Mouse (Mus musculus): Measurements from ENCODE around the gene Ltk.

The Ltk gene

GRCm38 (mm10) chr2:119760251-119760650, at the start of gene Ltk:
Ltk (minus strand) TSS chr2:119760431.
- no peak for DNase-seq (ENCODE audit: low spot score in 2 of 2)

GRCm38 (mm10) chr2:119808881-119809280, 48.6 kb upstream of the Ltk start:
- DNase-seq (ENCODE audit: low spot score in 2 of 2), result no peak

- no peak for DNase-seq (ENCODE audit: low spot score in 2 of 2)
Observed at GRCm38 (mm10) chr2:119808438-119808837, 48.2 kb upstream of the Ltk start.

GRCm38 (mm10) chr2:119805536-119805935, 45.3 kb upstream of the Ltk start:
- DNase-seq (ENCODE audit: low spot score in 2 of 2), result no peak

GRCm38 (mm10) chr2:119804776-119805175, 44.5 kb upstream of the Ltk start:
- DNase-seq (ENCODE audit: low spot score in 2 of 2), result no peak

GRCm38 (mm10) chr2:119804275-119804628, 44.0 kb upstream of the Ltk start:
- DNase-seq (ENCODE audit: low spot score in 2 of 2), result no peak

- peak in 1 of 2 experiments; percentile 76 for DNase-seq (ENCODE audit: low spot score in 2 of 2)
Observed at GRCm38 (mm10) chr2:119803618-119804274, 43.5 kb upstream of the Ltk start.

- DNase-seq (ENCODE audit: low spot score in 2 of 2), result no peak
Observed at GRCm38 (mm10) chr2:119802767-119803617, 42.8 kb upstream of the Ltk start.

GRCm38 (mm10) chr2:119800876-119801846, 40.9 kb upstream of the Ltk start:
- DNase-seq (ENCODE audit: low spot score in 2 of 2), result peak; percentile 68 to 80

- DNase-seq (ENCODE audit: low spot score in 2 of 2), result no peak
Observed at GRCm38 (mm10) chr2:119799961-119800550, 39.8 kb upstream of the Ltk start.

GRCm38 (mm10) chr2:119799181-119799960, 39.1 kb upstream of the Ltk start:
- DNase-seq (ENCODE audit: low spot score in 2 of 2), result no peak

GRCm38 (mm10) chr2:119798246-119798927, 38.2 kb upstream of the Ltk start:
- no peak for DNase-seq (ENCODE audit: low spot score in 2 of 2)

- peak in 1 of 2 experiments; percentile 77 for DNase-seq (ENCODE audit: low spot score in 2 of 2)
Observed at GRCm38 (mm10) chr2:119797279-119797783, 37.1 kb upstream of the Ltk start, which contains the start of gene Tyro3. Tyro3 (plus strand) TSS chr2:119797733.

GRCm38 (mm10) chr2:119789996-119790395, 29.8 kb upstream of the Ltk start:
- DNase-seq (ENCODE audit: low spot score in 2 of 2), result no peak

- DNase-seq (ENCODE audit: low spot score in 2 of 2), result peak; percentile 68 to 74
Observed at GRCm38 (mm10) chr2:119787206-119787883, 27.1 kb upstream of the Ltk start, which contains the start of gene Rpap1. Rpap1 (minus strand) TSS chr2:119787537.

- no peak for DNase-seq (ENCODE audit: low spot score in 2 of 2)
Observed at GRCm38 (mm10) chr2:119767246-119767645, 7.0 kb upstream of the Ltk start.

GRCm38 (mm10) chr2:119763924-119764323, 3.7 kb upstream of the Ltk start:
- no peak for DNase-seq (ENCODE audit: low spot score in 2 of 2)

- DNase-seq (ENCODE audit: low spot score in 2 of 2), result no peak
Observed at GRCm38 (mm10) chr2:119762276-119762675, 2.0 kb upstream of the Ltk start.
